Mouse (Mus musculus): Measurements from ENCODE around the gene Rnpepl1. TPM values are rescaled to one million over a fixed set of nuclear protein-coding genes. Genes with fewer than 3 reads are reported as not detected.

Gene Rnpepl1
- polyA plus RNA-seq (2017; shearing (Covaris generic)): 10 to 100 TPM; 20.5 to 34.1 (median 28.4) TPM

GRCm38 (mm10) chr1:92910239-92910885 lies at the start of gene Rnpepl1:
Rnpepl1 (plus strand) TSS chr1:92910783.
- peak; percentile 62 for ATAC-seq

- ATAC-seq: no peak
Measured at GRCm38 (mm10) chr1:92861503-92861902, 49.1 kb upstream of the Rnpepl1 start.

- no peak for ATAC-seq
Measured at GRCm38 (mm10) chr1:92863268-92863667, 47.3 kb upstream of the Rnpepl1 start.

- no peak for ATAC-seq
Measured at GRCm38 (mm10) chr1:92866170-92866569, 44.4 kb upstream of the Rnpepl1 start.

- no peak for ATAC-seq
Measured at GRCm38 (mm10) chr1:92869985-92870384, 40.6 kb upstream of the Rnpepl1 start.

- ATAC-seq: no peak
Measured at GRCm38 (mm10) chr1:92872666-92873065, 37.9 kb upstream of the Rnpepl1 start.

- no peak for ATAC-seq
Measured at GRCm38 (mm10) chr1:92874011-92874410, 36.6 kb upstream of the Rnpepl1 start.

- ATAC-seq: no peak
Measured at GRCm38 (mm10) chr1:92875360-92876111, 35.0 kb upstream of the Rnpepl1 start.

GRCm38 (mm10) chr1:92877431-92877978 lies 33.1 kb upstream of the Rnpepl1 start:
- no peak for ATAC-seq

- ATAC-seq: no peak
Measured at GRCm38 (mm10) chr1:92878066-92878741, 32.4 kb upstream of the Rnpepl1 start.

GRCm38 (mm10) chr1:92879266-92879665 lies 31.3 kb upstream of the Rnpepl1 start:
- ATAC-seq: no peak

GRCm38 (mm10) chr1:92880101-92880500 lies 30.5 kb upstream of the Rnpepl1 start:
- no peak for ATAC-seq

- no peak for ATAC-seq
Measured at GRCm38 (mm10) chr1:92881982-92882381, 28.6 kb upstream of the Rnpepl1 start.

GRCm38 (mm10) chr1:92888901-92889655 lies 21.5 kb upstream of the Rnpepl1 start:
- no peak for ATAC-seq

- no peak for ATAC-seq
Measured at GRCm38 (mm10) chr1:92892791-92893190, 17.8 kb upstream of the Rnpepl1 start.

GRCm38 (mm10) chr1:92893896-92894295 lies 16.7 kb upstream of the Rnpepl1 start:
- ATAC-seq: no peak

- ATAC-seq: peak; percentile 82
Measured at GRCm38 (mm10) chr1:92895089-92895488, 15.5 kb upstream of the Rnpepl1 start.

- ATAC-seq: no peak
Measured at GRCm38 (mm10) chr1:92902786-92903185, 7.8 kb upstream of the Rnpepl1 start, which contains the start of gene Ankmy1. Ankmy1 (minus strand) TSS chr1:92902906.

GRCm38 (mm10) chr1:92903627-92904026 lies 7.0 kb upstream of the Rnpepl1 start:
- no peak for ATAC-seq

GRCm38 (mm10) chr1:92905703-92906310 lies 4.8 kb upstream of the Rnpepl1 start:
- no peak for ATAC-seq

GRCm38 (mm10) chr1:92906779-92907631 lies 3.6 kb upstream of the Rnpepl1 start, which contains the start of gene Dusp28:
Dusp28 (plus strand) TSS chr1:92906981.
- ATAC-seq: peak; percentile 67
